Mouse (Mus musculus): ENCODE results near the gene Elfn1.
A peak's percentile ranks its signal among the peaks of the same experiment; 100 is the strongest.

Elfn1 gene

DNA sequence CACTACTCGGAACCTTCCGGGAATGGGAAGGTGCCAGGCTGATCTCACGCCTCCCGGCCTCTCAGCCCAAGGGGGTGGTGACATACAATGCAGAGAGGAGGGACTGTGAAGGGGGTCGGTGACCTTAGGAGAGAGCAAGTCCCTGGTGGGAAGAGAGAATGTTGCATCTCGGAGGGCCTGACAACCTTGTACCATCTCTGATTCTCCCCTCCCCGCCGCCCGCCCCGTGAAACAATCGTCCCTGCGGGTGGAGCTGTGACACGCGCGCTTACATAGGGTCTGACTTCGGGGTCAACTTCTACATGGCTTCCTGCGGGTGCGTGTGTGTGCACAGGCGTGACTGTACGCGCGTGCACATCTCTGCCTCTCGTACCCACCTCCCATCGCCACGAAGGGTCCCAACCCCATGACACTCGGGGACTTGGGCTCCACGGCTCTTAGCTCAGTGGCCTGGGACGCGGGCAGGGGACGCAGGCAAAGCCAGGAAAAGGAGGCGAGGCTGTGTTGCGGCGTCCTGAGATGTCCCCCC, at the start of gene Elfn1:
Gene Elfn1 (plus strand): TSS at position 230 of the 529 bp plus-strand sequence.
- DNase-seq, result peak; percentile 64

GRCm38 (mm10) chr5:139860328-139861104, 47.2 kb upstream of the Elfn1 start:
- DNase-seq, result peak; percentile 91

DNA sequence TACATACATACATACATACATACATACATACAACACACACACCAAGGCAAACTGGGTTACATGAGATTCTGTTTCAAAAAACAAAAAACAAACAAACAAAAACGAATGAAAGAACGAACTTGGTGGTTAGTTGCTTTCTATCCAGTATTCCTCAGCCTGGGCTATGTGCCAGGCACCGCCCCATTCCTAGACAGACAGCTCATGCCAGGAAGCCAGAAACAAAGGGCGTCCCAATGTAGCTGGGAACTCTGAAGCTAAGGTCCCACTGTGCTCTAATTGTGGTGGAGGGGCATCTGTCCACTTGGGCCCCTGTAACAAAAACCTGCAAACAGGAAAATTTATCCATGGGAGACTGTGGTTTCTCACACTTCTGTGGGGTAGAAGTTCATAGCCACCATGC, 45.0 kb upstream of the Elfn1 start:
- peak; percentile 60 for DNase-seq

DNA sequence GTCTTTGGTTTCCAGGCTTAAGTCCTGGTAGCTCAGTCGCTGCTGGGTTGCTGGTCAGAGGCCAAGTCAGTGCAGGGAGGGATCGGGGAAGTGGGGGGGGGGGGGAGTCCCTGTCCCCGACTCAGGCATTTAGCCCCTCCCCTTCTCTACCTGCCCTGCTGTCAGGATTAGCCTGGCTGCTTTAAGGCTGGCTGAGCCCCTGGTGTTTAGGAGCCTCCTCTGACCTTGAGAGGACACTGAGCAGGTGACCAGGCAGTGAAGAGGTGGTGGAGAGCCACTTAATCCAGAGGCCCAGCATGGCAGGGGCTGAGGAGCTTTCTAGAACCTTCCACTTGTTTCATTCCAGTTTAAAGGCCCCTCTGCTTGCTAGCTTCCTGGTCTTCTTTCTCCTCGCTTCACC, 36.9 kb upstream of the Elfn1 start:
- DNase-seq, result peak; percentile 76

GRCm38 (mm10) chr5:139871526-139871925, 36.2 kb upstream of the Elfn1 start:
- DNase-seq, result no peak

GRCm38 (mm10) chr5:139877563-139877962, 30.2 kb upstream of the Elfn1 start:
- no peak for DNase-seq

DNA sequence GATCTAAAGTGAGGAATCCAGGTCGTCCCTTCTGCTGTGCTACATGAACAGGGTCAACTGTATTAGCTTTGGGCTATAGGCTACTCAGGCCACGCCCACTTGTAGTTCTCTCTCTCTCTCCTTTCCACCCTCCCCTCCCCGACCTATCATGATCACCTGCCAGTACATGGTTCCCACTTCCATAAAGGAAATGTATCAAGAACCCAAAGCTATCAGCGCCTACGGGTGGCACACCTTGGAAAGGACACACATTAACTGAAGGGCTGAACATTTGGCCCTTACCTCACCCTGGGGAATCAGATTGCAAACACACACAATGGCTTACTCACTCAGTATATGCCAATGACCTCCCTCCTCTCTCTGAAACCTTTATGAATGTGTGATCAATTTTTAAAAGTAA, 28.0 kb upstream of the Elfn1 start:
- no peak for DNase-seq

GRCm38 (mm10) chr5:139881161-139881560, 26.6 kb upstream of the Elfn1 start:
- DNase-seq, result no peak

- DNase-seq, result peak; percentile 27
Measured at GRCm38 (mm10) chr5:139888624-139889023, 19.1 kb upstream of the Elfn1 start.

DNA sequence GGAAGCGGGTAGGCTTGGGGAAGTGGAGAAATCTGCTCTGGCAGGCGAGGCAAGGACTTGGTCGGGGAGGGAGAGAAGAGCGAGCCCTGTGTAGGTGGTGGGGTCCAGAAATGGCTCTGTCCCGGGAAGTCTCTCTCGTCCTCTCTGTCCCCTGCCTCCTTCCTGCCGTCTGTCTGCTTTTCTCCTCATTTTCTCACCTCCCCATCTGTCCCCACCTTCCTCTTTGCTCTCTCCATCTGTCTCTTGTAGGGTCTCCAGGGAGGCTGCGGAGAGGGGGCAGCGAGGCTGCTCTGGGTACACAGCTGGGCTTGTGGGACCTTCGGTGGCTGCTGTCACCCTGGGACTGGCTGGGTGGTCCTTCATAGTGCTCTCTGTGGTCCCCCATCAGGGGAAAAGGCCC, 18.4 kb upstream of the Elfn1 start:
- DNase-seq, result no peak

- DNase-seq, result peak; percentile 82
Measured at GRCm38 (mm10) chr5:139892326-139892994, 15.3 kb upstream of the Elfn1 start.

DNA sequence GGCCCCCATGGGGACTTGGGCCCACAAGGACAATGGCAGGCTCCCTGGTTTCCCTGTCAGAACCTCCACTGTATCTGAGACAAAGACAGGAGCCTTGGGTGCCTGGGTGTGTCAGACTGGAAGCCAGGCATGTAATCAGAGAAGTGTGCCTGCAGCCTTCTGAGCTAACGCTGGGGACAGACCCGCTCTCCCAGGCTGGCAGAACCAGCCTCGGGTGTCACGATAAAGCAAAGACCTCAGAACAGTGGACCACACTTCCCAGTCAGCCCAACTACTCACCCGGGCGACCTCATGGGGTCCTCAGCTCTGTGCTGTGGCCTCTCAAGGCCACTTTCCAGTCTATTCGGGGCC, 14.8 kb upstream of the Elfn1 start:
- DNase-seq, result no peak

- DNase-seq, result peak; percentile 64
Measured at GRCm38 (mm10) chr5:139894025-139894508, 13.7 kb upstream of the Elfn1 start.

GRCm38 (mm10) chr5:139899044-139899443, 8.7 kb upstream of the Elfn1 start:
- DNase-seq, result no peak

GRCm38 (mm10) chr5:139905121-139905520, 2.6 kb upstream of the Elfn1 start:
- no peak for DNase-seq

DNA sequence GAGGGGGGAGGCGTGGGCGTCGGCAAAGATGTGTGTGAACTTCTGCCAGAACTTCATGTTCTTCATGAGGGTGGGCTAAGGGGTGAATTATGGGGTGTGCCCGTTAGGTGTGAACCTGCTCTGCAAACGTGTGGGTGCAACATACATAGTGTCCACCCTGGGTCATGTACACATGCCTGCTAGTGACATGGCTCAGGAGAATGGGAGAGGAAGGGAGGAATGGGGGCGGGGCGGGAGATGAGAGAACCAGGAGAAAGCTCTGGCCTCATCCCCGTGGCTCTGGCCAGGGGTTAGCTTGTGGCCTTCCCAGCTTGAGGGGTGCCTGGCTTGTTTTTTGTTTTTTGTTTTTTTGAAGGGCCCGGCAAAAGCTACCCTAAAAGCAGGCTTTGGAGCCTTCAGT, 1.2 kb upstream of the Elfn1 start:
- no peak for DNase-seq

DNA sequence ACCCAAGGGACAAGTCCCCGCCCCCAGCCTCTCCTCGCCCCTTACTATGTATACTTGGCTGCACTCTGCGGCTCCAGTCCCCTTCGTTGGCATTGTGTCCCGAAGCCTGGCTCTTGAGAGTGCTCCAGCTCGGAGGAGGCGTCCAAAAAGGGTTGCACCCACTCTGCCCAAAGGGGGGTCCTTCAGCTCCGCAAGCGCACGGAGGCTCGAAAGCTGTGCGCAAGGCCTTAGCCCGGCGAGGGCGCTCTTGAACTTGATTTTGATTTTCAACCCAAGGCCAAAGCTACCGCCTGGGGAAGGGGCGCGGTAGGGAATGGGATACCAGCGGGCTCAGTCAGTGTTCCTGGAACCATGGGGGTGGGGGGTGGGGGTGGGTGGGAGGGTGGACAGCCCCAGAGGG, 502 bp upstream of the Elfn1 start:
- DNase-seq, result peak; percentile 75

DNA sequence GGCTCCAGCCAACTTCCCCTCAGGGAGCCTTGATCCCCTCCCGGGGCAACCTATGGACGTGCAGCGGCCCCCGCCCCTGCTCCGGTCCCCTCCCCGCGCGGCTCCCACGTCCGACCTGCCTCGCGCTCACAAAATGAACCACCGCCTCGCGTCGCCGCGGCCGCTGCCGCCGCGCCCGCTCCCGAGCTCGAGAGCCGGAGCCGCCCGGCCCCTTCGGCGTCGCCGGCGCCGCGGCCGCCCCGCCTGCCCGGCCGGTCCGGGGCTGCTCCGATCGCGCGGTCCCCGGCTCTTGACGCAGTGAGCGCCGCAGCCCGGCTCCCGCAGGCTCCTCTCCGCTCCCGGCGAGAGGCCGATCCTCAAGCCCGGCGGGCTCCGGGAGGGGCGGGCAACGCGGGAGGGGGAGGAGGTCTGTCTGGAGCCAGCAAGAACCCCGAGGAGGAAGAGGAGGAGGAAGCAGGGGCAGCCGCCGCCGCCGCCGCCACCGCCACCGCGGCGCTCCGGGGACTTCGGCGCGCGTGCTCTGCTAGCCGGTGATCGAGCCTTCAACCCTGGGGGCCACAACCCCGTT, 584 bp downstream of the Elfn1 start:
- DNase-seq, result peak; percentile 53

- DNase-seq, result peak; percentile 11
Measured at GRCm38 (mm10) chr5:139908811-139909627, 1.3 kb downstream of the Elfn1 start.

GRCm38 (mm10) chr5:139909710-139910550, 2.2 kb downstream of the Elfn1 start:
- peak; percentile 80 for DNase-seq

GRCm38 (mm10) chr5:139910755-139911300, 3.1 kb downstream of the Elfn1 start:
- no peak for DNase-seq

GRCm38 (mm10) chr5:139911506-139911905, 3.8 kb downstream of the Elfn1 start:
- DNase-seq, result peak; percentile 20

All from retina, postnatal 1 day (tissue).